Mouse (Mus musculus) ovary, postnatal 36 days (tissue): Measurements from ENCODE around the gene Wdr1.
"Not testable (repeated sequence)": the region's sequence is repeated elsewhere in the genome, so short reads cannot be mapped to it uniquely, and the experiment has no call there.

Source experiments
- DNase-seq: peaks from one replicate; pipeline ENCODE4 v3.0.0; 2022; ENCODE audit warnings: low spot score, mixed read lengths

Wdr1 gene

GRCm38 (mm10) chr5:38563121-38563520 lies at the start of gene Wdr1:
TSS of gene Wdr1 (minus strand) at chr5:38563221.
- no peak for DNase-seq

GRCm38 (mm10) chr5:38611118-38611517 lies 48.1 kb upstream of the Wdr1 start:
- DNase-seq = no peak

GRCm38 (mm10) chr5:38608219-38608618 lies 45.2 kb upstream of the Wdr1 start:
- DNase-seq = not testable (repeated sequence)

- DNase-seq = no peak
Observed at GRCm38 (mm10) chr5:38598647-38599304, 35.8 kb upstream of the Wdr1 start.

GRCm38 (mm10) chr5:38588924-38589323 lies 25.9 kb upstream of the Wdr1 start:
- no peak for DNase-seq

GRCm38 (mm10) chr5:38585450-38585849 lies 22.4 kb upstream of the Wdr1 start:
- DNase-seq = no peak

- DNase-seq = no peak
Observed at GRCm38 (mm10) chr5:38583026-38583425, 20.0 kb upstream of the Wdr1 start.

GRCm38 (mm10) chr5:38580703-38581102 lies 17.7 kb upstream of the Wdr1 start:
- no peak for DNase-seq

- DNase-seq = no peak
Observed at GRCm38 (mm10) chr5:38570876-38571275, 7.9 kb upstream of the Wdr1 start.

- DNase-seq = no peak
Observed at GRCm38 (mm10) chr5:38568652-38569051, 5.6 kb upstream of the Wdr1 start.

- DNase-seq = no peak
Observed at GRCm38 (mm10) chr5:38564831-38565230, 1.8 kb upstream of the Wdr1 start.

- peak; percentile 99 for DNase-seq
Observed at GRCm38 (mm10) chr5:38561426-38562024, 1.5 kb downstream of the Wdr1 start.

- DNase-seq = peak; percentile 34
Observed at GRCm38 (mm10) chr5:38560586-38561425, 2.2 kb downstream of the Wdr1 start.

GRCm38 (mm10) chr5:38558831-38559230 lies 4.2 kb downstream of the Wdr1 start:
- no peak for DNase-seq

- no peak for DNase-seq
Observed at GRCm38 (mm10) chr5:38557811-38558210, 5.2 kb downstream of the Wdr1 start.

GRCm38 (mm10) chr5:38556406-38556805 lies 6.6 kb downstream of the Wdr1 start:
- DNase-seq = no peak

- DNase-seq = no peak
Observed at GRCm38 (mm10) chr5:38553953-38554352, 9.1 kb downstream of the Wdr1 start.

- DNase-seq = no peak
Observed at GRCm38 (mm10) chr5:38553491-38553890, 9.5 kb downstream of the Wdr1 start.

GRCm38 (mm10) chr5:38552615-38553014 lies 10.4 kb downstream of the Wdr1 start:
- DNase-seq = no peak

- DNase-seq = no peak
Observed at GRCm38 (mm10) chr5:38550221-38550768, 12.7 kb downstream of the Wdr1 start.

- no peak for DNase-seq
Observed at GRCm38 (mm10) chr5:38549461-38549909, 13.5 kb downstream of the Wdr1 start.

- no peak for DNase-seq
Observed at GRCm38 (mm10) chr5:38547375-38547774, 15.6 kb downstream of the Wdr1 start.
